Mouse (Mus musculus) intestine, postnatal 0 days (tissue): ENCODE data around the gene Arhgap17. TPM values are rescaled to one million over a fixed set of nuclear protein-coding genes. Genes with fewer than 3 reads are reported as not detected.

Source experiments
- ATAC-seq: fragments of 200-750 bp; cut with Nextera tagmentation; 2 replicates; pipeline ENCODE4 v1.8.0; 2017; ENCODE audit warnings: mild to moderate bottlenecking, moderate TSS enrichment, moderate library complexity
- H3K27ac ChIP-seq: fragments of 300-500 bp; sonication (generic); 2 replicates; pipeline ENCODE4 v1.5.1; 2014; ENCODE audit warnings: mild to moderate bottlenecking, low read depth, low read length, moderate library complexity
- H3K27me3 ChIP-seq: fragments of 300-500 bp; sonication (generic); replicated peaks from 2 replicates; pipeline ENCODE4 v1.6.1; 2014; ENCODE audit warnings: low read length, mixed read lengths; ENCODE audit not compliant: control insufficient read depth, insufficient read depth
- H3K36me3 ChIP-seq: fragments of 300-500 bp; sonication (generic); 2 replicates; pipeline ENCODE4 v1.6.1; 2014; ENCODE audit warnings: mild to moderate bottlenecking, moderate library complexity; ENCODE audit not compliant: control insufficient read depth, insufficient read depth
- H3K4me1 ChIP-seq: fragments of 300-500 bp; sonication (generic); replicated peaks from 2 replicates; pipeline ENCODE4 v1.6.1; 2014; ENCODE audit warnings: antibody characterized with exemption, low read length, mixed read lengths; ENCODE audit not compliant: control insufficient read depth, insufficient read depth
- H3K4me2 ChIP-seq: fragments of 300-500 bp; sonication (generic); replicated peaks from 2 replicates; pipeline ENCODE4 v1.6.1; 2014; ENCODE audit warnings: low read depth, mild to moderate bottlenecking, moderate library complexity
- H3K4me3 ChIP-seq: fragments of 300-500 bp; sonication (generic); 2 replicates; pipeline ENCODE4 v1.5.1; 2014; ENCODE audit warnings: low read depth, low read length
- H3K9ac ChIP-seq: fragments of 300-500 bp; sonication (generic); 2 replicates; pipeline ENCODE4 v1.6.1; 2014; ENCODE audit warnings: mild to moderate bottlenecking, low read depth, low read length
- H3K9me3 ChIP-seq: fragments of 300-500 bp; sonication (generic); 2 replicates; pipeline ENCODE4 v1.6.1; 2016; ENCODE audit warnings: mixed run types; ENCODE audit not compliant: control insufficient read depth
- CTCF ChIP-seq: sonication (generic); IDR thresholded peaks from 2 replicates; pipeline ENCODE4 v1.5.1; 2016; ENCODE audit warnings: low read depth, mild to moderate bottlenecking, control low read depth, antibody characterized with exemption, moderate library complexity
- WGBS: fragments of 180-500 bp; shearing (Covaris S2); extraction: QIAGEN DNeasy Blood & Tissue Kit; methylation state at CpG from one replicate; pipeline ENCODE4 v1.1.7; 2014; 5-methylcytosine and 5-hydroxymethylcytosine counted together
- polyA plus RNA-seq: library from polyadenylated mRNA; unstranded; fragments of >200 nt; fragmentation: Nextera tagmentation; extraction: Ambion mirVana; gene quantifications from 2 replicates; pipeline ENCODE4 v1.2.1, GENCODE M21; 2015

Gene Arhgap17
- polyA plus RNA-seq, 1 experiment from 2014 or later = 18.0 TPM

DNA sequence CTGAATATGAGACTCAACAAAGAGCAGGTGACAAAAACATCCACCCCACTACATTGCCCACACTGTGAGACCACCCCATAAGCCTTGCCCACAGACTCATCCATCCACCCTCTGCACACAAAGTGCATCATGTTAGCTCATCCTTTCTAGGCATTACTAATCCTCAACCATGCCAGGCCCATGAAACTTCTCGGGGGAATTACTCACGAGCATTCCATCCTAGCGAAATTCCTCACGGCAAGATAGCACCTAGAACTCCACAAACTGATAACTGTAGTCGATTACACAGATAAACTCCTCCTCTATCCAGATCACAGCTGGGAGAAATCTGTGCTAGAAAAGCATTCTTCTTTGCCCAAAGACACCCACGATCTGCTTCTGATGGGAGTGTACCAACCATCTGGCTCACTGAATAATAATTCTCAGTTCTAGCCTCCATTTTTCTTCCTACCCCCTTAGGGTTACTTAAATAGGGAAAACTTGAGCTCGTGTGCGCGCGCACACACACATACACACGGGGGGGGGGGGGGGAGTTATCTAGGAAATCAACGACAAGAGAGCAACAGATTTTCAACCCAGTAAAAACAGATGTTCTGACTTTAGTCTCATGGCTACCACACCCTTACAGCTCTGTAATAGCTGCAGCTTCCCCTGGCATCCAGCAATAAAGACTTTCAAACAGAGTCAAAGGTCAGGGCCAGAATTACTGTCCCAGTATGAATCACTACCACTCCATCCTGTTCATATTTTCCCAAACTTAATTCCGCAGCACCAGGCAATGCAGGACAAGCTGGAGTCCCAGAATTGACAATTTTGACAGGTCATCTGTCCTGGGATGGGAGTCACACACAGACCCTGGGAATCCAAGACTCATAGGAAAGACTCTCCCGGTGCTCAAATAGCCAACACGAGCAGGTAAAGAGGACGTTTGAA, 2.2 kb downstream of the Arhgap17 start:
- peaks cover 15% of the 10 kb centered on the region for H3K4me1 ChIP-seq
- peak overlapping the region; percentile 90 for H3K4me3 ChIP-seq
- H3K9ac ChIP-seq = no peak overlapping the region
- no peaks in the 10 kb centered on the region for H3K36me3 ChIP-seq
- no peak for TF ChIP-seq CTCF
- ATAC-seq = no peak
- H3K9me3 ChIP-seq = no peaks in the 10 kb centered on the region
- H3K4me2 ChIP-seq = peak overlapping the region; percentile 92
- H3K27me3 ChIP-seq = no peaks in the 10 kb centered on the region
- H3K27ac ChIP-seq = peak overlapping the region; percentile 35
- 34% methylated on average over 16 of the region's 16 CpGs for WGBS

DNA sequence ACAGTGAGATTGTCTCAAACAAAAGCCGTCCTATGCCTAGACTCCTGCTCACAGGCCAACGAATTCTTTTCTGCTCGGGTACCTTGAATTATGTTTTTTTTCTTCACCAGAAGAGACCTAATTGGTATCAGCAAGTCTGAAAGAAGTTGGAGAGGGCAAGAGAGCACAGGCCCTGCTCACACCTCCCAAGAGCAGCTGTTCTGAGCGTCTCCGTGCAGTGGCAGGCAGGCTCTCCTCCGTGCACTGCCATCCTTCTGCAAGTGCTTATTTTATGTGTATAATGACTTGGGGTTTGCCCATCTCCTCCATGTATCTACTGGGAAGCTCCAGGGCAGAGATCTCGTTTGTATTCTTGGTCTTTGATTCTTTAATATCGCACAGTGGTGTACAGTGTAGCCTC, 2.9 kb downstream of the Arhgap17 start:
- 73% methylated on average over 8 of the region's 8 CpGs for WGBS
- no peaks in the 10 kb centered on the region for H3K36me3 ChIP-seq
- TF ChIP-seq CTCF = no peak
- no peaks in the 10 kb centered on the region for H3K27me3 ChIP-seq
- H3K27ac ChIP-seq = peak overlapping the region; percentile 35
- ATAC-seq = no peak
- no peak overlapping the region for H3K4me3 ChIP-seq
- no peaks in the 10 kb centered on the region for H3K9me3 ChIP-seq
- H3K4me1 ChIP-seq = peaks cover 15% of the 10 kb centered on the region
- H3K9ac ChIP-seq = no peak overlapping the region
- H3K4me2 ChIP-seq = peak overlapping the region; percentile 92

DNA sequence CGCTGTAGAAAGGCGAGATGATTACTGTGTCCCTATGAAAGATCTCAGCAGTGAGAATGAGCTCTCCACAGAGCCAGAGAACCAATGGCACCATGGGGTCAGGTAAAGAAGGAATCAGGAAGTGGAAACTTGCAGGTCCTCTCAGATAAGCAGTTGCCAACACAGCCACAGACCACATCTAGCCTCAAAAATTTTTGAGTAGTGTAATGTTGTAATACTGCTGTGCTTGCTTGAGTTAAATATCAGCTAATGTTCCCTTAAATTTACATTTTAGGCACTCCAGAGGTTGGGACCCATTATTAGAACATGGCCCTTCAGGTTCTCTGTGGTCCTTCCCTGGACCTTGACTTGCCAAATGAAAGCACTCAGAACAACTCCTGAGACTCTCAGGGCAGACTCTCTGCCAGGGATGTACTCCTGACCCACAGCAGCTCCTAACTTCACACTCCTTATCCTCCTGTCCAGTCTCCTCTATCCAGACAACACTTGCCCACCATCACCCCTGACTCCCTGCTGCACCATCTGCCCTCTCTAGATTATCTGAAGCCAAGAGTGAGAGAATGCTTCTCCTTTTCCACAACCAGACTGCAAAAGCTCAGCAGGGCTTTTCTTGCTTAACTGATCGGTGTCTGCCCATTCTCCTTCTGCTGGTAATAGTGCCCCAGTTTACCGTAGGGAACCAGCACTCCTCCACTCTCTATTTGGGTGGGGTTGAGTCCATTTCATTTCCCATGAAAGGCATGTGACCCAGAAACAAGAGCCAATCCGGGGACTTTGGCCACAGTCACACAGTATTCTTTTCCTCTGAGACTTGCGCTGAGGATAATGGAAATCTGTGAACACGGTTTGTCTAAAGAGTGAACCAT, 3.6 kb downstream of the Arhgap17 start:
- Histone ChIP-seq H3K9me3 (no peaks in the 10 kb centered on the region), H3K4me3 (no peak overlapping the region), H3K27me3 (no peaks in the 10 kb centered on the region), H3K36me3 (no peaks in the 10 kb centered on the region), H3K27ac (peak overlapping the region; percentile 35; the same call in 1 of the 2 replicates), H3K4me1 (peaks cover 15% of the 10 kb centered on the region), H3K9ac (no peak overlapping the region), H3K4me2 (peak overlapping the region; percentile 92; the same call in 1 of the 2 replicates)
- no peak for ATAC-seq
- WGBS = 57% methylated on average over 7 of the region's 7 CpGs
- no peak for TF ChIP-seq CTCF

DNA sequence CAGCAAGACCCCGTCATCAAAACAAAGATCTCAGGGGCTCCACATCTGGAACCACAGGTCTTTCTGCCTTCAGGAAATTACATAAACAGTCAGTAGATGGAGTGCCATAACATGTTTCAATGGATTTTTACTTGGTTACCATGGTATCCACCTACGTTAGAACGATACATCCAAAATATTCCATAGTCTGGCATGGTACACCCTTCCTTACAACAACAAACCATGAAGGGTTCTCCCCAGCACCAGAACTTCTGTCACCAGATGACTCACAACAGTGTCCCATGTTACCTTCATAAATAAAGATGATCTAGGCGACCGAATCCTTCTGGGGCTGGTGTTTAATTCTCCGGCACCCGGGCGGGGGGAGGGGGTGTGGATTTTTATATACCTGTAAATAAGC, 5.7 kb downstream of the Arhgap17 start:
- H3K9ac ChIP-seq = no peak overlapping the region
- H3K27me3 ChIP-seq = no peaks in the 10 kb centered on the region
- 91% methylated on average over 8 of the region's 8 CpGs for WGBS
- peaks cover 15% of the 10 kb centered on the region for H3K4me1 ChIP-seq
- H3K27ac ChIP-seq = no peak overlapping the region
- no peaks in the 10 kb centered on the region for H3K9me3 ChIP-seq
- no peak overlapping the region for H3K4me2 ChIP-seq
- ATAC-seq = no peak
- TF ChIP-seq CTCF = no peak
- no peak overlapping the region for H3K4me3 ChIP-seq
- H3K36me3 ChIP-seq = no peaks in the 10 kb centered on the region

DNA sequence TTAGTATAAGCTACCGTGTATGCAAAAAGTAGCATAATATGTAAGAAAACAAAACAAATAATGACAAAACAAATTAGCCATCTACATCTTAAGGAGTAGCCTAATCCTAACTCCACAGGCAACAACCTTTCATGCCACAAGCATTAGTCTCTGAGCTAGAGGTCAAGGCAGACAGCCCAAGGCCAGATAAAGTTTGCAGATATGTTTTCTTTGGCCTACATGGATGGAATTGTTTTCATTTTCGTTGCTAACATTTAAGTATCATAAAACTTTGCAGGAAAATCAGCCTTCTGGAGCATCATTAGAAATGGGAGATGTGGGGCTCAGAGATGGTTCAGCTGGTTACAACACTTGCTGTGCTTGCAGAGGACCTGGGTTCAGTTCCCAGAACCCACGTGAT, 6.9 kb downstream of the Arhgap17 start:
- TF ChIP-seq CTCF = no peak
- H3K4me2 ChIP-seq = no peak overlapping the region
- H3K4me1 ChIP-seq = peaks cover 10% of the 10 kb centered on the region
- no peak overlapping the region for H3K27ac ChIP-seq
- no peak overlapping the region for H3K4me3 ChIP-seq
- H3K9ac ChIP-seq = no peak overlapping the region
- no peaks in the 10 kb centered on the region for H3K27me3 ChIP-seq
- H3K9me3 ChIP-seq = no peaks in the 10 kb centered on the region
- WGBS = 86% methylated on average over 3 of the region's 3 CpGs
- ATAC-seq = no peak
- no peaks in the 10 kb centered on the region for H3K36me3 ChIP-seq
